Mouse (Mus musculus) limb, embryonic 15.5 days (tissue): ENCODE measurements at regions not wholly inside any gene's neighbourhood (a gene's known extent, or its start where the extent isn't known, plus 50 kb on each side); places are given as distances from the start of the nearest gene placed in this dataset.

Experiments used
- ATAC-seq: fragments of 200-750 bp; cut with Nextera tagmentation; 2 replicates; pipeline ENCODE4 v1.8.0; 2017; ENCODE audit warnings: low read depth, moderate TSS enrichment; ENCODE audit not compliant: insufficient number of reproducible peaks, low FRiP score, low TSS enrichment
- H3K27ac ChIP-seq: fragments of 300-500 bp; sonication (generic); 2 replicates; pipeline ENCODE4 v1.5.1; 2015; ENCODE audit warnings: moderate library complexity, mild to moderate bottlenecking, inconsistent platforms
- H3K27me3 ChIP-seq: fragments of 300-500 bp; sonication (generic); 2 replicates; pipeline ENCODE4 v1.6.1; 2015; ENCODE audit warnings: inconsistent platforms
- H3K36me3 ChIP-seq: fragments of 300-500 bp; sonication (generic); 2 replicates; pipeline ENCODE4 v1.6.1; 2015; ENCODE audit warnings: inconsistent platforms
- H3K4me1 ChIP-seq: fragments of 300-500 bp; sonication (generic); 2 replicates; pipeline ENCODE4 v1.6.1; 2015; ENCODE audit warnings: inconsistent platforms
- H3K4me2 ChIP-seq: fragments of 300-500 bp; sonication (generic); 2 replicates; pipeline ENCODE4 v1.6.1; 2015; ENCODE audit warnings: mild to moderate bottlenecking, inconsistent platforms
- H3K4me3 ChIP-seq: fragments of 300-500 bp; sonication (generic); 2 replicates; pipeline ENCODE4 v1.5.1; 2015; ENCODE audit warnings: mild to moderate bottlenecking, inconsistent platforms
- H3K9ac ChIP-seq: fragments of 300-500 bp; sonication (generic); 2 replicates; pipeline ENCODE4 v1.6.1; 2015; ENCODE audit warnings: inconsistent platforms
- H3K9me3 ChIP-seq: fragments of 300-500 bp; sonication (generic); 2 replicates; pipeline ENCODE4 v1.6.1; 2016; ENCODE audit warnings: inconsistent platforms
- WGBS: fragments of 180-500 bp; shearing (Covaris S2); methylation state at CpG from one replicate; pipeline ENCODE4 v1.1.7; 2015; 5-methylcytosine and 5-hydroxymethylcytosine counted together

DNA sequence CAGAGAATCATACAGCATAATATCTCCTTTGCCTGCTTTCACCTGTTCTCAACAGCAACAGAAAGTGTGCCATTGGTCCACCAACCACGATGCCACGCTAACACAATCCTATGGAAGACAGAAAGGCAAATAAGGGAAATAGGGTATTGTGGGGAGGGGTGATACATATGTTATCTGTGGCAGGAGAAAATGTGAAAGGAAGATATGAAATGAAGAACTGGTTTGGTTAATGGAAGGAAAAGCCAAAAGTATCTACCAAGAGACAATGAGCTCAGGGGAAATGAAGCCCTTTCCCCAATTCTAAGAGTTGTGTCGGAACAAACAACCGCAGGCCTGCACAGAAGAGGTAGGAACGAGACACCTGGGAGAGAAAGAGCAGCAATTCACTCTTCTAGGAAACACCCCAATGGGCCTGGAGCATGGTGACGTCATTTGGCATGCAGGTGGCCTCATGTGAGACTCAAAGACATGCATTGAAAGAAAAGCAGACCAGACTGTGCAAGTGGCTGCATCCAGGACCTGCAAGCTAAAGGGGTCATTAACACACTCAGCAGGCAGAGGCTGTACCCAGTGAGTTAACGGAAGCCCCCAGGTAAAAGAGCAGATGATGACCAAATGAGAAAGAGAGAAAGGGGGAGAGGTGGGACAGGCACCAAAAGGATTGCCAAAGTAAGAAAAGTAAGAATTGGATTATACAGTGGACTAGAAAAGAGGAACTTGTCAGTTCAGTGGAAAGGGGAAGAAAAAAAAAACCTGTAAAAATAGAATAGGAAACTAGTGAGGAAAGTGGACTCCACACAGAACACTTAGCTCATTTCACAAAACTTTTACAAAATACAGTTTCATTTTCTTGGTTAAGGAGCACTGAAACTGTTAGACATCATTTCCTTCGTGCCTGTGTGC, 522.2 kb upstream of the Cited2 start:
- H3K36me3 ChIP-seq = no peaks in the 10 kb centered on the region
- H3K9ac ChIP-seq = no peak overlapping the region
- H3K9me3 ChIP-seq = no peaks in the 10 kb centered on the region
- no peaks in the 10 kb centered on the region for H3K27me3 ChIP-seq
- WGBS = 60% methylated on average over 8 of the region's 8 CpGs
- no peak overlapping the region for H3K4me3 ChIP-seq
- no peak for ATAC-seq
- no peak overlapping the region for H3K4me2 ChIP-seq
- H3K27ac ChIP-seq = no peak overlapping the region
- 0 out of 2 replicates have a peak, but pooled peaks cover 3% of the 10 kb centered on the region for H3K4me1 ChIP-seq

DNA sequence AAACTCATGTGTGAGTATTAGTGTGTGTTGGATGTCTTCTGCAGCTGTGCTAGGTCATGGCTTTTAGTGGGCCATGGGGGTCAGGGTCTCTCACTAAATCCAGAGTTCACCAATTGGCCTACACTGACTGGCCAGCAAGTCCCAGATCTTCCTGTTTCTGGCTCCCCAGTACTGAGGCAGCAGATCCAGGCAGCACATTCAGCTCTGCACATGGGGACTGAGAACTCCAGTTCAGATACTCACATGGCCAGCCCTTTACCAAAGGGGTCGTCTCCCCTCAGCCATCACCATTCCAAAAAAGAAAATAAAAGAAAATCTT, 521.6 kb upstream of the Cited2 start:
- Histone ChIP-seq H3K36me3 (no peaks in the 10 kb centered on the region), H3K4me3 (no peak overlapping the region), H3K9me3 (no peaks in the 10 kb centered on the region), H3K4me2 (no peak overlapping the region), H3K9ac (no peak overlapping the region), H3K27me3 (no peaks in the 10 kb centered on the region), H3K4me1 (0 out of 2 replicates have a peak, but pooled peaks cover 3% of the 10 kb centered on the region), H3K27ac (no peak overlapping the region)
- no peak for ATAC-seq
- WGBS = 55% methylated on average over 1 of the region's 1 CpGs

DNA sequence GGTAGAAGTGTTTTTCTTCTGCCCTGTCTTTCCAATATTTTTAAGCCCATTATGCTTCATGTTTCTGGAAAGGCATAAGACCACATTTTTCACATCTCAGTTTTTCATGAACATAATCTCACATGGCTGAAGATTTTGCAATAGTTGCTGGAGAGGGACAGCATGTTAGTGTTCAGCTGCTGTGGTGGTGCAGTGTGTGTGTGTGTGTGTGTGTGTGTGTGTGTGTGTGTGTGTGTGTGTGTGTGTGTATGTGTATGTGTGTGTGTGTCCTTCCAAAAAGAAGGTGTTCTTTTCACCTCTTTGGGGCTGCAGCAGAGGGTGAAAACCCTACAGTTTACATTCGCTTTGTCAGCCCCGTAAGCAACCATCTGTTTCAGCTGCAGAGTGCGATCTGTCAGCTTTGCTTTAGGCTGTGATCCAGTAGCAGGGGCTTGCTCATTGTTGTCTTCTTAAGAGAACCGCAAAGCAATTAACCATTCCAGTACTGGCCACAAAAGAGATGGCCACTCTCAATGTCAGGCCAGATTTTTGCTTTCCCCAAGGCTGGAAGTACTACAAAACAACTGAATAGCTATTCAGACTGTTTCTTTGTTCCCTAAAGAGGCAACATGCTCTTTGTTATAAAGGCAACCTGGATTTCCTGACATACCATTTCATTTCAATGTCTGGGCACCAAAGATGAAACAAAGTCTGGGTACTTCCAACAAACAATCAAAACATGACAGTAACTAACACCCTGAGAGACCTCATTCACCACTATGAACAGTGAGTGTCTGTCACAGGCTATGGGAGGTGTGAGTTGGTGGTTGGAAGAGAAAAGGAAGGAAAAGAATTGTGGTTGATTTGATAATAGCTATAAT, 520.2 kb upstream of the Cited2 start:
- Histone ChIP-seq H3K27me3 (no peaks in the 10 kb centered on the region), H3K9me3 (no peaks in the 10 kb centered on the region), H3K4me1 (0 out of 2 replicates have a peak, but pooled peaks cover 3% of the 10 kb centered on the region), H3K36me3 (no peaks in the 10 kb centered on the region), H3K4me2 (no peak overlapping the region), H3K4me3 (no peak overlapping the region), H3K27ac (no peak overlapping the region), H3K9ac (no peak overlapping the region)
- no peak for ATAC-seq
- WGBS = 35% methylated on average over 4 of the region's 4 CpGs

DNA sequence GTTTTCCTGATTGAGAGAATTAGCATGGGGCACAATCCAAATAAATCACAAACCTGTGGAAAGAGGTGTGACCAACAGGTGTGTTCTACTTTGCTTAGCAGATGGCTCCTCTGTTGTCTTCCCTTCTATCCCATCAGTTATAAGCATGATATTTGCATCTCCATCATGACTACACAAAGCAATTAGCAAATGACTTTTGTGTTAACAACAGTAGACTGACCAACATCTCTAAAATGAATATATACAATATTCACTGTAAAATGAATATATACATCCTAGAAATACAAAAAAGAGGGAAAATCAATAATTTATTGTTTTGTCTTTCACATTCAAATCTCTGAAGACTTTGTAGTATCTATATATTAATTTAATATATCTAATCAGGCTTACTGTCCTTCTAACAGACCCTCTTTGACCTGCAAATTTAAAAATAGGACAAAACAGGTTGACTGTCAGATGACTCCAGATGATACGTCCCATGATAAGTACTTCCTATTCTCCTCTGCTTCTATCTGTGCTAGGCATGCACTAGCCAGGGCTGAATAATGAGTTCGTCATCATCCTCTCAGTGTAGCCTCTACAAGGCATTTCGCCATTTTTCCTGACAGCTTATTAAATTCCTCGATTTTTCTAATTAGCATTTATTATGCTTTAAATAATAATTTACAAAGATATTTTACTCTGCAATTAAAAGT, 519.5 kb upstream of the Cited2 start:
- Histone ChIP-seq H3K4me2 (no peak overlapping the region), H3K36me3 (no peaks in the 10 kb centered on the region), H3K9me3 (no peaks in the 10 kb centered on the region), H3K9ac (no peak overlapping the region), H3K4me1 (0 out of 2 replicates have a peak, but pooled peaks cover 3% of the 10 kb centered on the region), H3K4me3 (no peak overlapping the region), H3K27me3 (no peaks in the 10 kb centered on the region), H3K27ac (no peak overlapping the region)
- 70% methylated on average over 4 of the region's 4 CpGs for WGBS
- no peak for ATAC-seq

DNA sequence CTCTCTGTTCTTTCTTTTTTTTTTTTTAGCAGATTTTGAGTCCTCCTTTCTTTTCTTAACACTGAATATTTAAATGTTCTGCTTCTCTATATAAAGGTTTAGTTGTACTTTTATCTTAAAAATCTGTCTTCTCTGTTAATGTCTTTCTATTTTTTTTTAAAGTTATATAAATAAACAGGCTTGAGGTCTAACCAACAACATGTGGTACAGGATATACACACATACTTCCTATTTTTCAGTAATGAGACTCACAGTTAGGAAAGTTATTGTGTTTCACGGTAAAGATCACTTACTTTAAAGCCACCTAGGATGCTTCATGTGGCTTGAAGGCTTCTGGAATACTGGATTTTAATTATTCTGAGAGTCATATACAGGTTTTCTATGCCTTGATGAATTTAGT, 518.9 kb upstream of the Cited2 start:
- Histone ChIP-seq H3K4me2 (no peak overlapping the region), H3K27ac (no peak overlapping the region), H3K4me1 (0 out of 2 replicates have a peak, but pooled peaks cover 3% of the 10 kb centered on the region), H3K9me3 (no peaks in the 10 kb centered on the region), H3K36me3 (no peaks in the 10 kb centered on the region), H3K9ac (no peak overlapping the region), H3K27me3 (no peaks in the 10 kb centered on the region), H3K4me3 (no peak overlapping the region)
- ATAC-seq = no peak
- 46% methylated on average over 1 of the region's 1 CpGs for WGBS

DNA sequence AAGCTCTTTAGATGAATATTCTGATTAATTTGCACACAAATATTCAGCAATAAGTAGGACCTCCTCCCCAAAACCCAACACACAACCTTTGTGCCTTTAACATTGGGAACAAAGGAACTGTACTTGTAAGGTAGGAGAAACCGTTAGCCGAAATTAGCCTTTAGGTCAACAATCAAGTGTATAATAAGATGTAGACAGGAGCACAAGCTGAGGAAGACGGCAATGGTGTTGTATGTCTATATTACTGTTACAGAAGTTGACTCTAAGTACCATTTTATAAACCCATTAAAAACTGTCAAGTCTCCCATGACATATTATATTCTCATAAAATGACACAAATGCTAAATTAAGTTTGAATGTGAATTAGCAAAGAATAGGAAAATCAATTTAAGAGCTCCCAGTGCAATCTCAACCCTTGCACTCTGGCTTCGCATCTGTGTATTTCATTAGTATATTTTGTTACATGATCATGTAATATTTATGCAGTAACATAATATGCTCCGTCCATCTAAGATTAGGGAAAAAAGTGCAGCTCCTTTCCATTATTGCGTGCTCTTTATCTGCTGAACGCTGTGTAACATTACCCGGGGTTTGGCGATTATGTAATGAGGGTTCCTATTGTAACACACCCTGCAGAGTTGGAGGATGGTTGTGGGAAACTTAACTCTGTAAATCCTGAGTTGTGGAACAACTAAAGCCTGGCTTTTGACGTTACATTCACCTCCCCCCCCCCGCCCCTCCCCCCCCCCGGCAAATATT, 510.3 kb upstream of the Cited2 start:
- H3K4me2 ChIP-seq = peak overlapping the region; percentile 25
- 15% methylated on average over 12 of the region's 12 CpGs for WGBS

DNA sequence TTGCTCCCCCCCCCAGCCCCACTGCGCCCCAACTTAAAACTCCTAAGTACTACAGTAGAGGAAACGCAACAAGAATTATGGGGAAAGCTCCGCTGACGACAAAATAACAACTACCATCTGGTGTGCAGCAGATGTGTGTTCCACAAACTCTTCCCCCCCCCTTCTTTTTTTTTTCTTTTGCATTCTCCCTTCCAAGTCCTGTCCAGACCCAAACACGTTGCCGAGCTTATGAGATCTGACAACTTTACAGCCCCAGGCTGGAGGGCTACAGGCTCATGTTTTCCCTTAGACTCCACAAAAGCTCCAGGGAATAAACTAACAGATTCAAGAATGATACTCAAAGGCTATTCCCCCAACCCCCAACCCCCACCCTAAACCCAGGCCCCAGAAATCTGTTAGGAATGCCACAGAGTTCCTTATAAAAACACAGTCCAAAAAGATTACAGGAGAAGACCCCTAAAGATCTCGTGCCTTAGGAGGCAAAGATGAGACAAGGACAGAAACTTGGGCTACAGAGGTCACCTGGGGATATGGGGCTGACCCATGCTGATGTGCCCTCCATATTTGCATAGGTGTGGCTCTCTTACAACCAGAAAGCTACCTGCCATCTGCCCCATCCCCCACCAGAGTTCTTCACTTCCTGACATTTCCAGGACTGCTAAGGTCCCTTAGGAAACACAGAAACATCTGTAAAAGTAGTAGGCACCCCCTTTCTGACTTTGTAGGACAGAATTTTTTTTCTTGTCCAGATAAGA, 509.5 kb upstream of the Cited2 start:
- no peak overlapping the region for H3K9ac ChIP-seq
- H3K4me3 ChIP-seq = no peak overlapping the region
- H3K4me2 ChIP-seq = peak overlapping the region; percentile 25
- no peaks in the 10 kb centered on the region for H3K36me3 ChIP-seq
- H3K4me1 ChIP-seq = peaks cover 7% of the 10 kb centered on the region
- no peaks in the 10 kb centered on the region for H3K9me3 ChIP-seq
- ATAC-seq = 0 out of 2 replicates have a peak, but pooled peaks have one; percentile 7
- peak overlapping the region; percentile 65 for H3K27ac ChIP-seq
- WGBS = 4% methylated on average over 7 of the region's 7 CpGs
- no peaks in the 10 kb centered on the region for H3K27me3 ChIP-seq

More for the DNA sequence above, 510.3 kb upstream of the Cited2 start:
- peaks cover 7% of the 10 kb centered on the region for H3K4me1 ChIP-seq
- H3K36me3 ChIP-seq = no peaks in the 10 kb centered on the region
- no peak overlapping the region for H3K4me3 ChIP-seq
- H3K27me3 ChIP-seq = no peaks in the 10 kb centered on the region
- ATAC-seq = peak; percentile 74; the same call in 1 of the 2 replicates
- no peak overlapping the region for H3K9ac ChIP-seq
- no peak overlapping the region for H3K27ac ChIP-seq
- no peaks in the 10 kb centered on the region for H3K9me3 ChIP-seq

DNA sequence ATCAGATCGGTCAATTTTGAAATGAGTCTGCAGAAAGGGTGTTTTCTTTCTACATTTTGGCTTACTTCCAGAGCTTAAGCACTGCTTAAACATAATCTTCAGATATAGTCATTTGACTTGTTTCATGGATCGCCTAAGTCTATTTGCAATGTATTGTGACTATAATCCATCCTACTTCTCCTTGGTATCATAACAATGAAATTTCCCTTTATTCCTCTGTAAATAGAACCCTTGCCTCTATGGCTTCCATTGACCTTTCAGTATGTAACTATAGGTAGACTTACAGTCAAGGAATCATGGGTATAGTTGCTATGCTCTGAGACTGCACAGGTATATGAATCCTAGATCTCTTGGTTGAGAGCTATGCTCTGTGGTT, 509.0 kb upstream of the Cited2 start:
- Histone ChIP-seq H3K9me3 (no peaks in the 10 kb centered on the region), H3K27me3 (no peaks in the 10 kb centered on the region), H3K36me3 (no peaks in the 10 kb centered on the region), H3K4me2 (no peak overlapping the region), H3K9ac (no peak overlapping the region), H3K27ac (peak overlapping the region; percentile 65; the same call in 1 of the 2 replicates), H3K4me3 (no peak overlapping the region), H3K4me1 (peaks cover 7% of the 10 kb centered on the region)
- no peak for ATAC-seq
- 38% methylated on average over 2 of the region's 2 CpGs for WGBS

DNA sequence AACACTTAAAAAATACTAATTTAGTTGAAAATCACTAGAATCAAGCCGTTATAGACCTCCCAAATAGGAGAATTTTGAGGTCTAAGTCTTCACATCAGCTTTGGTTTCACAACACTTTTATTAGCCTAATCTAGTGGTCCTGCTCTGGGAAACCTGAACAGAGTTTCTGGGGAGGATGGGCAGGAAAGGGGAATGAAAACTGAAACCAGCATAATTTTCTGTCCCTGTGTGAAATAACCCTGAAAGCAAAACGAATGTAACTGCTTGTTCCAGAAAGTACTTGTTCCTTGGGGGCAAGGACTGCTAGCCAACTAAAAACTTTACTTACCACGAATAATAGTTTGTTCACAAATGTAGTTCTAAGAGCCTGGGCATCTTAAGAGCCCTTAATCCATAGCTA, 508.0 kb upstream of the Cited2 start:
- no peaks in the 10 kb centered on the region for H3K36me3 ChIP-seq
- no peak overlapping the region for H3K4me3 ChIP-seq
- H3K9ac ChIP-seq = no peak overlapping the region
- WGBS = 38% methylated on average over 3 of the region's 3 CpGs
- H3K27me3 ChIP-seq = no peaks in the 10 kb centered on the region
- H3K4me2 ChIP-seq = no peak overlapping the region
- no peak overlapping the region for H3K27ac ChIP-seq
- no peak for ATAC-seq
- H3K9me3 ChIP-seq = no peaks in the 10 kb centered on the region
- H3K4me1 ChIP-seq = peaks cover 7% of the 10 kb centered on the region

DNA sequence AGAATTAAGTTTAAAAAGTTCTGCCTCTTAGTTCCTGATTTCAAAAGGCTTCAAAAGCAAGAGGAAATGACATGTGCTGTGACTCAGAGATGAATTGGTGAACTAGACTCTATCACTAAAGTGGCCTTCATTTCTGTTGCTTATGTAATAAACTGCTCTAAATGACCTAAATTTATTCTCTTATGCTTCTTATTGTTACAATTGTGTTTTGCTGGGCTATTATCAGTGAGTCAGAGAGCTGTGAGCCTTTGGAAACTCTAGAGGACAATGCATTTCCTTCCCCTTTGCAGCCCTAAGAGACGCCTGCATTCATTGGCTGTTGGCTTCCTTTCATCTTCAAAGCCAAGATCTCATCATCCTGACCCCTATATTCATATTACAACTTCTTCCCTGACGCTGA, 501.5 kb upstream of the Cited2 start:
- Histone ChIP-seq H3K4me2 (no peak overlapping the region), H3K4me1 (no peaks in the 10 kb centered on the region), H3K9me3 (no peaks in the 10 kb centered on the region), H3K9ac (no peak overlapping the region), H3K27me3 (no peaks in the 10 kb centered on the region), H3K4me3 (no peak overlapping the region), H3K36me3 (no peaks in the 10 kb centered on the region), H3K27ac (no peak overlapping the region)
- no peak for ATAC-seq
- 53% methylated on average over 2 of the region's 2 CpGs for WGBS

DNA sequence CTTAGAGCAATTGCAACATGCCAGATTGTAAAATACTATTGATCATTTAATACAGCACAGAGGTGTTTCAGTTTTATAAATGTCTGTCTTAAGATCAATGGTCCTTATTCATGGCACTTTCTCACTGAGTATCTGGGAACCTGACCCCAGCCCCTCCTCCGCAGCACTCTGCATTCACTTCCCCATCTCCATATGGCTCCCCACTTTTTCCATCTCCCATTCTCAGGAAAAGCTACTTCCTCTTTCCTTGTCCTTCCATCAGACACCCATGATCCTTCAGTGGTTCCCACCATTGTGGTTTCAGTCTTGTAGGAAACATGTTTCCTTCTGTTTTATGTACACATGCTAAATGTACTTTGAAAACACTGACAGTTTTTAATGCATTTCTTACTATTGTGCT, 497.3 kb upstream of the Cited2 start:
- Histone ChIP-seq H3K4me2 (no peak overlapping the region), H3K4me3 (no peak overlapping the region), H3K27me3 (no peaks in the 10 kb centered on the region), H3K4me1 (peaks cover 9% of the 10 kb centered on the region), H3K27ac (no peak overlapping the region), H3K9ac (no peak overlapping the region), H3K9me3 (no peaks in the 10 kb centered on the region), H3K36me3 (no peaks in the 10 kb centered on the region)
- 84% methylated on average over 1 of the region's 1 CpGs for WGBS
- no peak for ATAC-seq
